8 mouse cellular contexts compared by ENCODE assay signal in genomic region chrX:101639741-101640166, GRCm38 (mm10). TPM values are rescaled to one million over a fixed set of nuclear protein-coding genes. Genes with fewer than 3 reads are reported as not detected.
DNase-seq lines count a peak whose midpoint lies in the region; ATAC-seq lines count a peak whose summit lies in the region.

Gene Ogt (plus strand): TSS chrX:101640060.

- H3K9me3 ChIP-seq in lung, embryonic 16.5 days (ENCODE audit: control insufficient read depth, low read length), result no peaks in the 10 kb centered on the region

- peak; percentile 96 to 100 for ATAC-seq in hematopoietic stem cell, adult 5-6 weeks (replicated peaks in 1 of 2; ENCODE audit: insufficient read depth in 1 of 2, low FRiP score in 2 of 2, low TSS enrichment in 1 of 2, low read depth in 1 of 2, poor library complexity in 2 of 2, severe bottlenecking in 2 of 2)
- ATAC-seq in lung, embryonic 16.5 days (ENCODE audit: low read depth), result peak; percentile 97

- peak within 1 kb of the TSS; percentile 83 for H3K9ac ChIP-seq in lung, embryonic 16.5 days (ENCODE audit: low read length)

- no peaks in the 10 kb centered on the region for H3K4me1 ChIP-seq in lung, embryonic 16.5 days (replicated peaks; ENCODE audit: control insufficient read depth, insufficient read depth, low read length)

- 9% methylated on average over 24 of the region's 24 CpGs for WGBS in lung, embryonic 16.5 days

- peaks cover 2% of the 10 kb centered on the region for H3K27me3 ChIP-seq in lung, embryonic 16.5 days (ENCODE audit: control insufficient read depth, insufficient read depth, low read depth, low read length)

- peak; percentile 99 for DNase-seq in MEL-GATA-1-ER (ENCODE audit: extremely low read depth, low read depth)
- DNase-seq in cerebellum, adult 8-10 months, result peak; percentile 89
- DNase-seq in forelimb bud, embryonic 11.5 days (ENCODE audit: low read depth, low spot score), result peak; percentile 93
- peak; percentile 95 for DNase-seq in layer of hippocampus, adult 9-10 months (ENCODE audit: low spot score)
- peak; percentile 46 for DNase-seq in ovary, postnatal 10 days (ENCODE audit: low spot score)
- peak; percentile 82 to 87 for DNase-seq in thymus, postnatal 10 days (ENCODE audit: low spot score in 2 of 2)

- H3K27ac ChIP-seq in lung, embryonic 16.5 days (ENCODE audit: low read length), result peak within 1 kb of the TSS; percentile 76

- peak within 1 kb of the TSS; percentile 50 for H3K4me2 ChIP-seq in lung, embryonic 16.5 days (ENCODE audit: low read depth, low read length)

- no peaks in the 10 kb centered on the region for H3K36me3 ChIP-seq in lung, embryonic 16.5 days (ENCODE audit: control insufficient read depth, insufficient read depth, low read length)

- H3K4me3 ChIP-seq in lung, embryonic 16.5 days (ENCODE audit: low read length), result peak within 1 kb of the TSS; percentile 66

RNA-seq across cellular contexts. Expression of gene Ogt, which starts in this region (rescaled TPM):
- 114 and 173 TPM in 2 replicates for total RNA-seq in hematopoietic stem cell, adult 5-6 weeks (2017)
- polyA plus RNA-seq in lung, embryonic 16.5 days (2015; fragmentation: Nextera tagmentation; extraction: Ambion mirVana), result 149 and 150 TPM in 2 replicates

Comparison
In these comparisons a context has a peak if more than half of its experiments do, and no peak if none do; other contexts are left out.
1. Peak in every context shown above with its lines: DNase-seq, ATAC-seq, H3K4me3 ChIP-seq and H3K27ac ChIP-seq.
2. DNase-seq: peak in every context shown above with its lines; median percentile 99 in MEL-GATA-1-ER; 95 in layer of hippocampus, adult 9-10 months; 93 in forelimb bud, embryonic 11.5 days; 89 in cerebellum, adult 8-10 months; 84 in thymus, postnatal 10 days; 46 in ovary, postnatal 10 days.